Mouse (Mus musculus) ES-E14 (cell line): Measurements from ENCODE around the gene Dnaaf1. TPM values are rescaled to one million over a fixed set of nuclear protein-coding genes. Genes with fewer than 3 reads are reported as not detected.

ENCODE experiments used
- DNase-seq: peaks from one replicate; pipeline ENCODE4 v3.0.0-alpha.2; 2013; ENCODE audit warnings: low read depth, low spot score
- H3K27ac ChIP-seq: 2 replicates; pipeline ENCODE4 v1.5.1; 2012; ENCODE audit warnings: low read depth, mild to moderate bottlenecking, low read length, moderate library complexity, mixed read lengths; ENCODE audit not compliant: poor library complexity, insufficient read depth, severe bottlenecking
- H3K36me3 ChIP-seq: 2 replicates; pipeline ENCODE4 v1.6.1; 2012; ENCODE audit warnings: mild to moderate bottlenecking, low read length, moderate library complexity, mixed read lengths; ENCODE audit not compliant: control insufficient read depth, poor library complexity, insufficient read depth, severe bottlenecking
- H3K4me1 ChIP-seq, 2 experiments: fragments of 150-350 bp in 1 of 2; sonication (generic) in 1 of 2; 2 replicates each; pipeline ENCODE4 v1.6.1; 2012; ENCODE audit warnings: low read length in 2 of 2, mild to moderate bottlenecking in 1 of 2, mixed read lengths in 1 of 2; ENCODE audit not compliant: control insufficient read depth in 2 of 2, insufficient read depth in 2 of 2, poor library complexity in 1 of 2
- H3K4me3 ChIP-seq, 2 experiments: fragments of 150-350 bp in 1 of 2; sonication (generic) in 1 of 2; 2 replicates each; pipeline ENCODE4 v1.5.1; 2012; ENCODE audit warnings: low read length in 2 of 2, low read depth in 1 of 2, mild to moderate bottlenecking in 1 of 2, mixed read lengths in 1 of 2; ENCODE audit not compliant: insufficient read depth in 1 of 2, poor library complexity in 1 of 2, severe bottlenecking in 1 of 2
- H3K9ac ChIP-seq: 2 replicates; pipeline ENCODE4 v1.6.1; 2012; ENCODE audit warnings: low read depth, mild to moderate bottlenecking, low read length, mixed read lengths; ENCODE audit not compliant: poor library complexity, insufficient read depth, severe bottlenecking
- H3K9me3 ChIP-seq: fragments of 150-350 bp; sonication (generic); 2 replicates; pipeline ENCODE4 v1.6.1; 2012; ENCODE audit warnings: low read depth, mild to moderate bottlenecking, low read length; ENCODE audit not compliant: control insufficient read depth, insufficient read depth
- CHD2 ChIP-seq: IDR thresholded peaks from 2 replicates; pipeline ENCODE4 v1.6.1; 2014; ENCODE audit warnings: mild to moderate bottlenecking, low read depth, low read length, inconsistent platforms
- HCFC1 ChIP-seq: IDR thresholded peaks from 2 replicates; pipeline ENCODE4 v1.6.1; 2012; ENCODE audit warnings: low read length, inconsistent platforms, borderline replicate concordance; ENCODE audit not compliant: insufficient read depth
- MAFK ChIP-seq: IDR thresholded peaks from 2 replicates; pipeline ENCODE4 v1.6.1; 2014; ENCODE audit warnings: mild to moderate bottlenecking, low read depth, low read length, inconsistent platforms; ENCODE audit not compliant: insufficient read depth
- ZC3H11A ChIP-seq: IDR thresholded peaks from 2 replicates; pipeline ENCODE4 v1.6.1; 2012; ENCODE audit warnings: low read depth, mild to moderate bottlenecking, inconsistent platforms, low read length, borderline replicate concordance
- ZNF384 ChIP-seq: IDR thresholded peaks from 2 replicates; pipeline ENCODE4 v1.6.1; 2012; ENCODE audit warnings: low read depth, low read length, inconsistent platforms
- in situ Hi-C, 2 experiments: fragments of 600-800 bp; cut with MboI; formaldehyde crosslinking; loops; one replicate each; pipeline ENCODE4 v1.15.1; 2025; ENCODE audit warnings: low sequenced_read_pairs in 2 of 2, inconsistent platforms in 1 of 2; ENCODE audit not compliant: unreplicated experiment in 2 of 2
- total RNA-seq: library from RNA; depleted of rRNA; stranded (reverse); fragments of 300-350 nt; gene quantifications from 2 replicates; pipeline ENCODE4 v1.2.3, GENCODE M21; 2012; rRNA removed

Gene Dnaaf1
- total RNA-seq, 1 experiment, result 1.0 TPM

- Histone ChIP-seq H3K36me3 (no peaks in the 10 kb centered on the region), H3K4me1 (no peaks in the 10 kb centered on the region), H3K9me3 (no peaks in the 10 kb centered on the region), H3K27ac (no peak overlapping the region), H3K9ac (no peak overlapping the region), H3K4me3 (no peak overlapping the region)
- in situ Hi-C loops, result no loop called here
- no peak for DNase-seq
- no peak for TF ChIP-seq CHD2
- no peak for TF ChIP-seq HCFC1
- no peak for TF ChIP-seq ZNF384
- no peak for TF ChIP-seq ZC3H11A
- TF ChIP-seq MAFK, result no peak
Observed at GRCm38 (mm10) chr8:119646197-119646596, 71.2 kb downstream of the Dnaaf1 start.

DNA sequence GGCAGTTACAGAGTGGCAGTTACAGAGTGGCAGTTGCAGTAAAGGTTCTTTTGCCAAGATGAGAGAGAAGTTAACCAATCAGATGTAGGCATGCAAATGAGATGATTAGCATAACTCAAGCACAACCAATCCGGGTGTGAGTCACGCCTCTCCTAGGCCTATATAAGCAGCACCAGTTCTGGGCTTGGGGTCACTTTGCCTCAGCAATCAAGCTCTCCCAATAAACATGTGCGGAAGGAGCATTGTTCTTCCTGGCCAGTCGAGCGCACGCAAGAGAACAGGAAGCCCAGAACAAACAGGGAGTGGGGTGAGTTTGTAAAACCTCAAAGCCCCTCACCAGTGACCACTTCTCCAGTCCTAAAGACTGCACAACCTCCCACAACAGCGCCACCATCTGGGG is 71.8 kb downstream of the Dnaaf1 start:
- no peaks in the 10 kb centered on the region for H3K9me3 ChIP-seq
- DNase-seq, result no peak
- no peak overlapping the region for H3K4me3 ChIP-seq
- in situ Hi-C loops, result no loop called here
- TF ChIP-seq CHD2 (no peak), ZC3H11A (no peak), MAFK (no peak), ZNF384 (no peak), HCFC1 (no peak)
- H3K9ac ChIP-seq, result no peak overlapping the region
- no peaks in the 10 kb centered on the region for H3K36me3 ChIP-seq
- no peaks in the 10 kb centered on the region for H3K4me1 ChIP-seq
- no peak overlapping the region for H3K27ac ChIP-seq

Other genes starting within 250 kb of the Dnaaf1 start
- gene Hsbp1, start 230.7 kb upstream of the Dnaaf1 start, total RNA-seq, result 94.5 and 98.9 TPM in 2 replicates
- gene Mlycd, start 180.4 kb upstream of the Dnaaf1 start, total RNA-seq, result 4.9 and 5.8 TPM in 2 replicates
- 0.32 and 0.36 TPM in 2 replicates for gene Osgin1, start 141.1 kb upstream of the Dnaaf1 start, total RNA-seq
- 4.5 and 8.5 TPM in 2 replicates for gene Necab2, start 128.5 kb upstream of the Dnaaf1 start, total RNA-seq
- 0.16 and 0.85 TPM in 2 replicates for gene Slc38a8, start 73.5 kb upstream of the Dnaaf1 start, total RNA-seq
- gene Mbtps1, start 16.5 kb upstream of the Dnaaf1 start, total RNA-seq, result 167 and 198 TPM in 2 replicates
- gene Hsdl1, start 52 bp upstream of the Dnaaf1 start, total RNA-seq, result 19.5 and 19.7 TPM in 2 replicates
- 24.8 and 28.3 TPM in 2 replicates for gene Taf1c, start 30.0 kb downstream of the Dnaaf1 start, total RNA-seq
- gene Adad2, start 37.5 kb downstream of the Dnaaf1 start, total RNA-seq, result 6.8 and 8.0 TPM in 2 replicates
- 0.67 and 0.74 TPM in 2 replicates for gene Kcng4, start 60.4 kb downstream of the Dnaaf1 start, total RNA-seq
- 0.13 TPM in 1 of 2 replicates, not detected in the other for gene Wfdc1, start 91.1 kb downstream of the Dnaaf1 start, total RNA-seq
- 0.80 and 0.90 TPM in 2 replicates for gene Atp2c2, start 124.8 kb downstream of the Dnaaf1 start, total RNA-seq
- 7.0 and 9.2 TPM in 2 replicates for gene Tldc1, start 203.2 kb downstream of the Dnaaf1 start, total RNA-seq